Mouse (Mus musculus) myocyte (in vitro differentiated cells): ENCODE measurements around the gene Cuedc2. TPM values are rescaled to one million over a fixed set of nuclear protein-coding genes. Genes with fewer than 3 reads are reported as not detected.
A peak's percentile ranks its signal among the peaks of the same experiment; 100 is the strongest.

Experiments
- H3K27me3 ChIP-seq: one replicate; pipeline ENCODE4 v1.6.1; 2011; ENCODE audit not compliant: control insufficient read depth, insufficient read depth, insufficient read length
- H3K36me3 ChIP-seq: one replicate; pipeline ENCODE4 v1.6.1; 2011; ENCODE audit not compliant: control insufficient read depth, insufficient read depth
- H3K4me2 ChIP-seq: one replicate; pipeline ENCODE4 v1.6.1; 2011; ENCODE audit warnings: low read depth, control low read depth
- H3K4me3 ChIP-seq: one replicate; pipeline ENCODE4 v1.5.1; 2011; ENCODE audit warnings: mild to moderate bottlenecking, control low read depth, moderate library complexity
- H3K79me2 ChIP-seq: one replicate; pipeline ENCODE4 v1.6.1; 2011; ENCODE audit not compliant: control insufficient read depth, insufficient read depth
- H3ac ChIP-seq: one replicate; pipeline ENCODE4 v1.6.1; 2011; ENCODE audit not compliant: control insufficient read depth, insufficient read length
- CEBPB ChIP-seq: IDR thresholded peaks from 2 replicates; pipeline ENCODE4 v1.6.1; 2011; ENCODE audit warnings: mild to moderate bottlenecking, moderate library complexity; ENCODE audit not compliant: poor library complexity, insufficient read depth, severe bottlenecking
- E2F4 ChIP-seq: IDR thresholded peaks from one replicate; pipeline ENCODE4 v1.6.1; 2011; ENCODE audit warnings: mild to moderate bottlenecking, control low read depth, moderate library complexity; ENCODE audit not compliant: insufficient read depth
- MAX ChIP-seq: IDR thresholded peaks from one replicate; pipeline ENCODE4 v1.6.1; 2011; ENCODE audit warnings: low read depth, mild to moderate bottlenecking, control low read depth
- MYOD1 ChIP-seq, 3 experiments: IDR thresholded peaks; one replicate each; pipeline ENCODE4 v1.6.1; 2011; ENCODE audit warnings: control low read depth in 2 of 3, low read depth in 2 of 3, mild to moderate bottlenecking in 2 of 3, moderate library complexity in 1 of 3; ENCODE audit not compliant: insufficient read length in 2 of 3, control insufficient read depth in 1 of 3
- MYOG ChIP-seq, 3 experiments: IDR thresholded peaks; one replicate each; pipeline ENCODE4 v1.6.1; 2011; ENCODE audit warnings: control low read depth in 2 of 3, low read depth in 2 of 3, mild to moderate bottlenecking in 2 of 3; ENCODE audit not compliant: insufficient read length in 2 of 3, control insufficient read depth in 1 of 3, insufficient read depth in 1 of 3
- POLR2A ChIP-seq: IDR thresholded peaks from one replicate; pipeline ENCODE4 v1.6.1; 2011; ENCODE audit warnings: low read depth, mild to moderate bottlenecking, control low read depth, moderate library complexity; ENCODE audit not compliant: insufficient read length
- POLR2AphosphoS2 ChIP-seq: IDR thresholded peaks from one replicate; pipeline ENCODE4 v1.6.1; 2011; ENCODE audit warnings: low read depth, control low read depth; ENCODE audit not compliant: insufficient read length
- REST ChIP-seq: IDR thresholded peaks from one replicate; pipeline ENCODE4 v1.6.1; 2011; ENCODE audit warnings: mild to moderate bottlenecking, control low read depth, moderate library complexity; ENCODE audit not compliant: insufficient read depth, insufficient read length
- SRF ChIP-seq: IDR thresholded peaks from one replicate; pipeline ENCODE4 v1.6.1; 2011; ENCODE audit warnings: low read depth; ENCODE audit not compliant: control insufficient read depth, insufficient read length
- TCF12 ChIP-seq: IDR thresholded peaks from one replicate; pipeline ENCODE4 v1.6.1; 2011; ENCODE audit warnings: mild to moderate bottlenecking, control low read depth; ENCODE audit not compliant: poor library complexity, insufficient read depth, severe bottlenecking
- TCF3 ChIP-seq: IDR thresholded peaks from one replicate; pipeline ENCODE4 v1.6.1; 2011; ENCODE audit warnings: low read depth, control low read depth; ENCODE audit not compliant: insufficient read length
- USF1 ChIP-seq: IDR thresholded peaks from one replicate; pipeline ENCODE4 v1.6.1; 2011; ENCODE audit warnings: low read depth, mild to moderate bottlenecking, control low read depth, moderate library complexity
- polyA plus RNA-seq: library from polyadenylated mRNA; unstranded; fragments of >200 nt; fragmentation: generic; extraction: Trizol; gene quantifications from one replicate; pipeline ENCODE4 v1.2.1, GENCODE M21; 2012; ENCODE audit warnings: missing spikeins

Gene Cuedc2
- polyA plus RNA-seq, 1 experiment: 165 TPM

DNA sequence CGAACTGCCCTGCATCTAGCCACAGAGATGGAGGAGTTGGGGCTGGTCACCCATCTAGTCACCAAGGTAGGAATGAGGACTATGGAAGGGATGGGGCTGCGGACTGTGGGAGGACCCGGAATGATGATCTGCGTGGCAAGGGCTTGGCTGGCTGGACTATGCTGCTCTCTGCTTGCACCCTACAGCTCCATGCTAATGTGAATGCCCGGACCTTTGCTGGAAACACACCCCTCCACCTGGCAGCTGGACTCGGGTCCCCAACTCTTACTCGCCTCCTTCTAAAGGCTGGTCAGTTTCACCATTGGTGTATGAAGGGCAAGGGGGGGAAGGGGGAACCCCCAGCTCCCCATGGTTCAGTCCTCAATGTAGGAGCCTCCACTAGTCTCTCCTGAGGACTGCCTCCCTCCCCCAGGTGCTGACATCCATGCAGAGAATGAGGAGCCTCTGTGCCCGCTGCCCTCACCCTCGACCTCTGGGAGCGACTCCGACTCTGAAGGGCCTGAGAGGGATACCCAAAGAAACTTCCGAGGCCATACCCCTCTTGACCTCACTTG is 28.1 kb downstream of the Cuedc2 start:
- Histone ChIP-seq H3K79me2 (peaks cover 8% of the 10 kb centered on the region), H3K4me2 (no peak overlapping the region), H3K27me3 (no peaks in the 10 kb centered on the region), H3ac (no peak overlapping the region), H3K4me3 (no peak overlapping the region), H3K36me3 (peaks cover 15% of the 10 kb centered on the region)
- TF ChIP-seq MYOG (IDR thresholded peaks at IDR 0.05; ENCODE audit: control insufficient read depth in 1 of 3, insufficient read depth in 1 of 3, insufficient read length in 2 of 3, low read depth in 2 of 3): no peak
- no peak for TF ChIP-seq POLR2AphosphoS2
- TF ChIP-seq CEBPB: no peak
- TF ChIP-seq SRF: no peak
- TF ChIP-seq POLR2A: no peak
- no peak for TF ChIP-seq TCF3
- TF ChIP-seq MAX: no peak
- no peak for TF ChIP-seq REST
- TF ChIP-seq MYOD1 (IDR thresholded peaks at IDR 0.05; ENCODE audit: control insufficient read depth in 1 of 3, insufficient read length in 2 of 3, low read depth in 2 of 3): no peak
- TF ChIP-seq TCF12: no peak
- no peak for TF ChIP-seq USF1
- TF ChIP-seq E2F4: no peak

GRCm38 (mm10) chr19:46309651-46310305 is 28.7 kb downstream of the Cuedc2 start:
- Histone ChIP-seq H3K4me2 (no peak overlapping the region), H3K27me3 (no peaks in the 10 kb centered on the region)

DNA sequence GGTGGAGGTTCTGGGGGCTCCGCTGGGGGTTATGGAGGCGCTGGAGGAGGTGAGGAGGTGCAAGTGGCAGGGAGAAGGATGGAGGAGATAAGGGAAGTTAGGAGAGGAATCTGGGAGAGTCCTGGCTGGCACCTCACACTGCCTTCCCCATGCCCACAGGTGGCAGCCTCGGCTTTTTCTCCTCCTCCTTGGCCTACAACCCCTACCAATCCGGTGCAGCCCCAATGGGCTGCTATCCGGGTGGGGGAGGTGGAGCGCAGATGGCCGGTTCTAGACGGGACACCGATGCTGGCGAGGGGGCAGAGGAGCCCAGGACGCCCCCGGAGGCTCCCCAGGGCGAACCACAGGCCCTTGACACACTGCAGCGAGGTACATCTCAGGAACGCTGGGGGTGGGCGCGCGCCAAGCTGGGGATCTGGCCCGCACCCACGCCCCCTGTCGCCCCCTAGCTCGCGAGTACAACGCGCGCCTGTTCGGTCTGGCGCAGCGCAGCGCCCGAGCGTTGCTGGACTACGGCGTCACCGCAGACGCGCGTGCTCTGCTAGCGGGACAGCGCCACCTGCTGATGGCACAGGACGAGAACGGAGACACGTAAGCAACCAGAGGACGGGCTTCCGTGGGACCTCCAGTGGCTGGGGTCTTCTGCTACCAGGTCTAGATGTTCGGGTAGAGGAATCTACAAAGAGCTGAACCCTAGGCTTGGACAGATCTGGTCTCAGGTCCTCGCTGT is 29.6 kb downstream of the Cuedc2 start:
- Histone ChIP-seq H3K79me2 (peaks cover 8% of the 10 kb centered on the region), H3K27me3 (no peaks in the 10 kb centered on the region), H3K4me3 (no peak overlapping the region), H3ac (no peak overlapping the region), H3K36me3 (peaks cover 15% of the 10 kb centered on the region), H3K4me2 (no peak overlapping the region)
- TF ChIP-seq SRF (no peak), TCF12 (no peak), POLR2AphosphoS2 (no peak), MYOD1 (IDR thresholded peaks at IDR 0.05; ENCODE audit: control insufficient read depth in 1 of 3, insufficient read length in 2 of 3, low read depth in 2 of 3) (peak in 1 of 3 experiments; percentile 24), MYOG (IDR thresholded peaks at IDR 0.05; ENCODE audit: control insufficient read depth in 1 of 3, insufficient read depth in 1 of 3, insufficient read length in 2 of 3, low read depth in 2 of 3) (peak in 2 of 3 experiments; percentile 16 to 17), MAX (no peak), E2F4 (no peak), REST (no peak), POLR2A (no peak)

More at GRCm38 (mm10) chr19:46309651-46310305, 28.7 kb downstream of the Cuedc2 start:
- H3K79me2 ChIP-seq: peaks cover 8% of the 10 kb centered on the region
- no peak overlapping the region for H3ac ChIP-seq
- H3K36me3 ChIP-seq: peaks cover 15% of the 10 kb centered on the region
- H3K4me3 ChIP-seq: no peak overlapping the region
- TF ChIP-seq MAX (no peak), MYOG (IDR thresholded peaks at IDR 0.05; ENCODE audit: control insufficient read depth in 1 of 3, insufficient read depth in 1 of 3, insufficient read length in 2 of 3, low read depth in 2 of 3) (no peak), TCF3 (no peak), REST (no peak), POLR2AphosphoS2 (no peak), MYOD1 (IDR thresholded peaks at IDR 0.05; ENCODE audit: control insufficient read depth in 1 of 3, insufficient read length in 2 of 3, low read depth in 2 of 3) (no peak), SRF (no peak), CEBPB (no peak), TCF12 (no peak)

DNA sequence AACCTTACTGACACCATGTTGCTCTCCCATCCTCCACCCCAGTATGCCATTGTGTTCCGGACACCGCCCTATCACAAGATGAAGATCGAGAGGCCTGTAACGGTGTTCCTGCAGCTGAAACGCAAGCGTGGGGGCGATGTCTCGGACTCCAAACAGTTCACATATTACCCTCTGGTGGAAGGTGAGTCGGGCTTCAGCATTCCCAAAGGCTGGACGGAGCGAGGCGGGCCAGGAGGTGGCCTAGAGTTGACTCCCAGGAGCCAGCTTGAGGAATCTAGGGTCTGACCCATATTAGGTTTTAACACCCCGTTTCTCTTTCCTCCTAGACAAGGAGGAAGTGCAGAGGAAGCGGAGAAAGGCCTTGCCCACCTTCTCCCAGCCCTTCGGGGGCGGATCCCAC is 30.2 kb downstream of the Cuedc2 start:
- no peak overlapping the region for H3K4me2 ChIP-seq
- H3K36me3 ChIP-seq: peaks cover 15% of the 10 kb centered on the region
- no peak overlapping the region for H3ac ChIP-seq
- no peaks in the 10 kb centered on the region for H3K27me3 ChIP-seq
- TF ChIP-seq CEBPB: no peak
- TF ChIP-seq MYOG (IDR thresholded peaks at IDR 0.05; ENCODE audit: control insufficient read depth in 1 of 3, insufficient read depth in 1 of 3, insufficient read length in 2 of 3, low read depth in 2 of 3): no peak
- no peak for TF ChIP-seq MYOD1 (IDR thresholded peaks at IDR 0.05; ENCODE audit: control insufficient read depth in 1 of 3, insufficient read length in 2 of 3, low read depth in 2 of 3)
- no peak for TF ChIP-seq POLR2AphosphoS2
- no peak for TF ChIP-seq POLR2A
- no peak for TF ChIP-seq SRF
- no peak for TF ChIP-seq TCF3
- no peak for TF ChIP-seq TCF12
- TF ChIP-seq E2F4: no peak
- no peak for TF ChIP-seq MAX
- H3K4me3 ChIP-seq: no peak overlapping the region
- peaks cover 8% of the 10 kb centered on the region for H3K79me2 ChIP-seq
